Mouse (Mus musculus) stomach, postnatal 0 days (tissue): Measurements from ENCODE around the gene Rabgap1l. TPM values are rescaled to one million over a fixed set of nuclear protein-coding genes. Genes with fewer than 3 reads are reported as not detected.

ENCODE experiments used
- ATAC-seq: fragments of 200-750 bp; cut with Nextera tagmentation; 2 replicates; pipeline ENCODE4 v1.8.0; 2017; ENCODE audit not compliant: low FRiP score, low TSS enrichment
- DNase-seq: peaks from one replicate; pipeline ENCODE4 v3.0.0-alpha.2; 2016; ENCODE audit warnings: low spot score
- H3K27ac ChIP-seq: fragments of 300-500 bp; sonication (generic); replicated peaks from 2 replicates; pipeline ENCODE4 v1.5.1; 2014; ENCODE audit warnings: mild to moderate bottlenecking, control low read depth
- H3K27me3 ChIP-seq: fragments of 300-500 bp; sonication (generic); 2 replicates; pipeline ENCODE4 v1.6.1; 2014; ENCODE audit warnings: low read length; ENCODE audit not compliant: control insufficient read depth, insufficient read depth
- H3K36me3 ChIP-seq: fragments of 300-500 bp; sonication (generic); 2 replicates; pipeline ENCODE4 v1.6.1; 2014; ENCODE audit warnings: low read length, mixed read lengths; ENCODE audit not compliant: control insufficient read depth, insufficient read depth
- H3K4me1 ChIP-seq: fragments of 300-500 bp; sonication (generic); replicated peaks from 2 replicates; pipeline ENCODE4 v1.6.1; 2014; ENCODE audit warnings: antibody characterized with exemption; ENCODE audit not compliant: control insufficient read depth, insufficient read depth
- H3K4me2 ChIP-seq: fragments of 300-500 bp; sonication (generic); replicated peaks from 2 replicates; pipeline ENCODE4 v1.6.1; 2014; ENCODE audit warnings: low read depth, mild to moderate bottlenecking, control low read depth, moderate library complexity
- H3K4me3 ChIP-seq: fragments of 300-500 bp; sonication (generic); 2 replicates; pipeline ENCODE4 v1.5.1; 2014; ENCODE audit warnings: low read depth, low read length, control low read depth
- H3K9ac ChIP-seq: fragments of 300-500 bp; sonication (generic); 2 replicates; pipeline ENCODE4 v1.6.1; 2014; ENCODE audit warnings: mild to moderate bottlenecking, low read length, control low read depth, mixed read lengths
- H3K9me3 ChIP-seq: fragments of 300-500 bp; sonication (generic); 2 replicates; pipeline ENCODE4 v1.6.1; 2016; ENCODE audit warnings: low read length; ENCODE audit not compliant: control insufficient read depth
- CTCF ChIP-seq: IDR thresholded peaks from 2 replicates; pipeline ENCODE4 v1.5.1; 2016; ENCODE audit warnings: antibody characterized with exemption, low read depth, mild to moderate bottlenecking, moderate library complexity
- EP300 ChIP-seq: optimal IDR thresholded peaks from 2 replicates; pipeline ENCODE3; 2016; ENCODE audit warnings: antibody characterized with exemption
- WGBS: fragments of 180-500 bp; shearing (Covaris S2); extraction: QIAGEN DNeasy Blood & Tissue Kit; methylation state at CpG from one replicate; pipeline ENCODE4 v1.1.7; 2014; 5-methylcytosine and 5-hydroxymethylcytosine counted together
- polyA plus RNA-seq: library from polyadenylated mRNA; unstranded; fragments of >200 nt; fragmentation: Nextera tagmentation; extraction: Ambion mirVana; gene quantifications from 2 replicates; pipeline ENCODE4 v1.2.1, GENCODE M21; 2015

Rabgap1l gene
- polyA plus RNA-seq, 1 experiment from 2014 or later, result 19.6 TPM

DNA sequence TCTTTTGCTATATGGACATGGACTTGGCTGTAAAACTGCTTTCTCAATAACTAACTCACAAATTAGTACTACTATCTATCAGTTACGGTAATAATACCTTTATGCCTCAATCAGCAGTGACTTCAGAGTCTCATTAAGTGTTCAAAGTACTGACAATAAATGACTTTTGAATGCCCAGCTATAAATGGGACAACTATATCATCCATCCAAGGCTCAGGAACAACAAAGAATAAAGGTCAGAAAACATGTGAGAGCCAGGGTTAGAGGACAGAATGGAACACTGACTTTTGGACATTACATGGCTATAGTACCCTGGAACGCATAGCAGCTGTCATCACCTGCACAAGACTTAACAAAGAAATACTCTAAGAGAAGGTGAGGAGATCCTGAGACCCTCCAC lies 108.8 kb downstream of the Rabgap1l start:
- no peaks in the 10 kb centered on the region for H3K4me1 ChIP-seq
- H3K4me3 ChIP-seq, result no peak overlapping the region
- no peaks in the 10 kb centered on the region for H3K27me3 ChIP-seq
- no peaks in the 10 kb centered on the region for H3K36me3 ChIP-seq
- H3K9ac ChIP-seq, result no peak overlapping the region
- no peak overlapping the region for H3K4me2 ChIP-seq
- 88% methylated on average over 2 of the region's 2 CpGs for WGBS
- H3K9me3 ChIP-seq, result no peaks in the 10 kb centered on the region
- no peak overlapping the region for H3K27ac ChIP-seq
- no peak for TF ChIP-seq EP300
- no peak for ATAC-seq
- no peak for DNase-seq

GRCm38 (mm10) chr1:160681398-160682050 lies 111.5 kb downstream of the Rabgap1l start:
- H3K27me3 ChIP-seq, result no peaks in the 10 kb centered on the region
- no peak overlapping the region for H3K4me2 ChIP-seq
- ATAC-seq (no peak), DNase-seq (no peak)
- H3K4me3 ChIP-seq, result no peak overlapping the region
- 80% methylated on average over 3 of the region's 3 CpGs for WGBS
- H3K4me1 ChIP-seq, result no peaks in the 10 kb centered on the region
- H3K27ac ChIP-seq, result no peak overlapping the region
- no peaks in the 10 kb centered on the region for H3K9me3 ChIP-seq
- H3K36me3 ChIP-seq, result no peaks in the 10 kb centered on the region
- no peak for TF ChIP-seq EP300
- no peak for TF ChIP-seq CTCF
- H3K9ac ChIP-seq, result no peak overlapping the region

DNA sequence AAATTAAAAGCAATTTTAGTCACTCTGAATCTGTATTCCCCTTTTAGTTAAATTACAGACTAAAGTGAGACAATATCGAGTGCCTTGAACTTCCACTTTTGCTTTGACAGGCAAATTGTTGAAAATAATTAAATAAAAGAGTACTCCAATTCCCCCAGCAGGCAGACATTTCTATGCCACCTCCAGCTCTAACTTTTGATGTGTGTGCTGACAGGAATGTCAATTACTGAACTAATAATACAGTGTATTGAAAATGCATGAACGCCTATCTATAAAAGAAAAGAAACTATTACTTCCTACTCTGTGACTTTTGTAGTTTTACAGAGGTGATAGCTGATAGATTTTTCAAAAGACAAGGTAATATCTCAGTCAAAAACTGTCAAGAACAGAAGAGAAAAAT lies 118.2 kb downstream of the Rabgap1l start:
- no peak overlapping the region for H3K9ac ChIP-seq
- 76% methylated on average over 2 of the region's 2 CpGs for WGBS
- H3K27ac ChIP-seq, result no peak overlapping the region
- no peaks in the 10 kb centered on the region for H3K9me3 ChIP-seq
- DNase-seq (no peak), ATAC-seq (no peak)
- TF ChIP-seq CTCF (no peak), EP300 (no peak)
- H3K4me1 ChIP-seq, result no peaks in the 10 kb centered on the region
- H3K27me3 ChIP-seq, result no peaks in the 10 kb centered on the region
- H3K36me3 ChIP-seq, result no peaks in the 10 kb centered on the region
- no peak overlapping the region for H3K4me3 ChIP-seq
- no peak overlapping the region for H3K4me2 ChIP-seq

- WGBS, result 39% methylated on average over 3 of the region's 3 CpGs
- no peak for TF ChIP-seq CTCF
- no peak for TF ChIP-seq EP300
- no peaks in the 10 kb centered on the region for H3K27me3 ChIP-seq
These were observed 120.8 kb downstream of the Rabgap1l start for GRCm38 (mm10) chr1:160672088-160672814.

DNA sequence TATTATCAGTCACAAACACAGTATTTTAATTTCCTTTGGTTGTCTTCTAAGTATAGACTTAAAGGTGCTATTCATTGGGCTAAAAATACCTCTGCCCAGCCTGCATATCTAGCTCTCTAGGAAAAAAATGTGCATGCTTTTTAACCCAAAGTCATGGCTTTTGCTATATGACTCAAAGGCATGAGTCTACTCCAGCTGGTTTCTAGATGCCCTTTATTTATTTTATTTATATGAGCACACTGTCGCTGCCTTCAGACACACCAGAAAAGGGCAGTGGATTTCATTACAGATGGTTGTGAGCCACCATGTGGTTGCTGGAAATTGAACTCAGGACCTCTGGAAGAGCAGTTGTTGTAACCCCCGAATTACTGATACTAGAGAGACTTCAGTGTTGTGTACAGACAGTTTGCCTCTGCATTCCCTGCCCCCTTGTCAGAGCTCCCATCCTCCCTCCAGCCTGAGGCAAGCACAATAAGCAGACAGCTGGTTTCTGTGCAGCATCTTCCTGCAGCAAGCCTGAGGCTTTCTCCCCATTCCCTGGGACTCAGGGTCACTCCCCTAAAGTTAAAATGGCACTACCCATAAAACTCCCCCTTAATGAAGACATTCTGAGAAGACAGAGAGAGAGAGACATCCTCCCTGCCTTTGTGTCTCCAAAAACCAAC lies 137.1 kb downstream of the Rabgap1l start:
- no peak overlapping the region for H3K27ac ChIP-seq
- 45% methylated on average over 2 of the region's 2 CpGs for WGBS
- no peak for DNase-seq
- H3K4me2 ChIP-seq, result no peak overlapping the region
- H3K9me3 ChIP-seq, result no peaks in the 10 kb centered on the region
- no peaks in the 10 kb centered on the region for H3K4me1 ChIP-seq
- ATAC-seq, result no peak
- H3K4me3 ChIP-seq, result no peak overlapping the region
- no peaks in the 10 kb centered on the region for H3K36me3 ChIP-seq
- no peak for TF ChIP-seq EP300
- TF ChIP-seq CTCF, result no peak
- no peaks in the 10 kb centered on the region for H3K27me3 ChIP-seq
- H3K9ac ChIP-seq, result no peak overlapping the region

More at GRCm38 (mm10) chr1:160672088-160672814, 120.8 kb downstream of the Rabgap1l start:
- no peaks in the 10 kb centered on the region for H3K36me3 ChIP-seq
- H3K9me3 ChIP-seq, result no peaks in the 10 kb centered on the region
- H3K4me3 ChIP-seq, result no peak overlapping the region
- no peak overlapping the region for H3K4me2 ChIP-seq
- ATAC-seq (no peak), DNase-seq (no peak)
- no peak overlapping the region for H3K27ac ChIP-seq
- no peaks in the 10 kb centered on the region for H3K4me1 ChIP-seq
- H3K9ac ChIP-seq, result no peak overlapping the region

DNA sequence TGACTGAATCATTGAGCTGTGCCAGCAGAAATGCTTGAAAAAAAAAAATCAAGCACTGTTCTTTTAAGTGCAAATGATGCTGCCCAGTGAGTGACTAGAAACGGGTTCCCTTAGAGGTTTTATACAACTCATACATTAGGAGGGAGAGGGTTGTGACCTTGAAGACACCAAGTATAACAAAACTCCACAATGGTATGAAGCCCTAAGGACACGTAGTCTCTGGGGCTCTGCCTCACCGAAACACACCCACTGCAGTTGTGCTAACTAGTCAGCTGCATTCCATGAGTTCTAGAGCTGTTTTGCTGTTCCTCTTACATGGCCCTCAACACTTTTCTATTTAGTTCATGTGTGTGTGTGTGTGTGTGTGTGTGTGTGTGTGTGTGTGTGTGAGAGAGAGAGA lies 141.3 kb downstream of the Rabgap1l start:
- Histone ChIP-seq H3K9ac (no peak overlapping the region), H3K4me3 (no peak overlapping the region), H3K27ac (no peak overlapping the region), H3K4me2 (no peak overlapping the region), H3K4me1 (no peaks in the 10 kb centered on the region), H3K9me3 (no peaks in the 10 kb centered on the region), H3K36me3 (no peaks in the 10 kb centered on the region), H3K27me3 (no peaks in the 10 kb centered on the region)
- DNase-seq (no peak), ATAC-seq (no peak)
- TF ChIP-seq EP300, result no peak
- no peak for TF ChIP-seq CTCF
- 41% methylated on average over 3 of the region's 3 CpGs for WGBS
